Mouse (Mus musculus) bone marrow, adult 2 months (tissue): ENCODE measurements around the gene Engase. TPM values are rescaled to one million over a fixed set of nuclear protein-coding genes. Genes with fewer than 3 reads are reported as not detected.

ENCODE experiments used
- H3K27ac ChIP-seq: fragments of 200-500 bp; 2 replicates; pipeline ENCODE4 v1.5.1; 2012; ENCODE audit warnings: low read depth, mild to moderate bottlenecking, control low read depth, inconsistent platforms, low read length; ENCODE audit not compliant: control insufficient read depth, poor library complexity, insufficient read depth
- H3K4me1 ChIP-seq: fragments of 200-500 bp; 2 replicates; pipeline ENCODE4 v1.6.1; 2011; ENCODE audit warnings: low read length; ENCODE audit not compliant: control insufficient read depth, insufficient read depth
- H3K4me3 ChIP-seq: fragments of 200-500 bp; replicated peaks from 2 replicates; pipeline ENCODE3; 2011; ENCODE audit warnings: mild to moderate bottlenecking, low read depth, low read length, control low read depth; ENCODE audit not compliant: control insufficient read depth
- CTCF ChIP-seq: fragments of 200-500 bp; IDR thresholded peaks from 2 replicates; pipeline ENCODE4 v1.5.1; 2011; ENCODE audit warnings: low read length, control low read depth; ENCODE audit not compliant: control insufficient read depth, insufficient read depth
- POLR2A ChIP-seq: fragments of 200-500 bp; IDR thresholded peaks from 2 replicates; pipeline ENCODE4 v1.6.1; 2011; ENCODE audit warnings: low read depth, mild to moderate bottlenecking, control low read depth, low read length, borderline replicate concordance; ENCODE audit not compliant: control insufficient read depth
- WGBS: fragments of 180-500 bp; shearing (Covaris S2); methylation state at CpG from one replicate; pipeline ENCODE4 v1.1.7; 2018; 5-methylcytosine and 5-hydroxymethylcytosine counted together
- polyA plus RNA-seq: library from polyadenylated mRNA; stranded (reverse); fragments of >200 nt; gene quantifications from 2 replicates; pipeline ENCODE4 v1.2.4, GENCODE M21; 2011; ENCODE audit warnings: low replicate concordance; ENCODE audit not compliant: missing spikeins, insufficient read depth, insufficient read length

Gene Engase
- polyA plus RNA-seq, 1 experiment: 15.0 TPM

- 43% methylated on average over 6 of the region's 6 CpGs for WGBS
- TF ChIP-seq POLR2A (no peak), CTCF (no peak)
- H3K4me3 ChIP-seq: no peak overlapping the region
- H3K27ac ChIP-seq: no peak overlapping the region
- H3K4me1 ChIP-seq: no peaks in the 10 kb centered on the region; the same call in 1 of the 2 replicates
Measured at GRCm38 (mm10) chr11:118502990-118503389, 26.4 kb downstream of the Engase start.

DNA sequence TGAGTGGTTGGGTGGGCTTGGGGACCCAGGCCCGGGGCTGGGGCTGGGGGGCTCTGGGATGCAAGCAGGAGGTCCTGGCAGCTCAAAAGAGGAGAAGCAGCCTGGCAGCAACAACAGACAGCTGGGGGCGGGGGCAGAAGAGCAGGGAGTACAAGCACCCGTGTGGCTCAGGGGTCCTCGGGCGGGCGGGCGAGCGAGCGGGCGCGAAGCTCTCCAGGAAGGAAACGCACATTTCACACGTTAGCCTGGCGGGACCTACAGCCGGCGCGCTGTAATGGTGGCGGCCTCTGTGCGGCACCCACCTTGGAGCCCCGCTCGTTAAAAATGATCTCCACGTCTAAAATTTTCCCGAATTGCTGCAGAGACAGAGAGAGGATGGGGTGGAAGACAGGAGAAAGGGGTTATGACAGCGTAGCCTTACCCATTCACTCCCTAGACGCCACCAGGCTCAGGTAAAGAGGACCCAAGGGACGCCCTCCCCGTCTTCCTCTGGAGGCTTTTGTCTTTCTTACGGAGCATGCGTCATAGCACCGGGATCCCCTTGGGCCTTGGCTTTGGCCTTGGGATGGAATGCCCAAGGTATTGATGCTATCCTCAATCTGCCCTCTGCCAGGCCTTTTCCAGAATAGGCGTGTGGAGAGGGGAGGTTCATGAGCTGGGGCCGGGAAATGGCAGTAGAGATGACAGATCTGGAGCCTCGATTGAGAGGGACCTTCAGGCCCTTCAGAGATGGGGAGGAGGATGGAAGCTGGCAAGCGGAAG lies 27.0 kb downstream of the Engase start:
- TF ChIP-seq CTCF (no peak), POLR2A (no peak)
- no peaks in the 10 kb centered on the region; the same call in 1 of the 2 replicates for H3K4me1 ChIP-seq
- H3K4me3 ChIP-seq: no peak overlapping the region
- no peak overlapping the region for H3K27ac ChIP-seq
- 21% methylated on average over 34 of the region's 34 CpGs for WGBS

DNA sequence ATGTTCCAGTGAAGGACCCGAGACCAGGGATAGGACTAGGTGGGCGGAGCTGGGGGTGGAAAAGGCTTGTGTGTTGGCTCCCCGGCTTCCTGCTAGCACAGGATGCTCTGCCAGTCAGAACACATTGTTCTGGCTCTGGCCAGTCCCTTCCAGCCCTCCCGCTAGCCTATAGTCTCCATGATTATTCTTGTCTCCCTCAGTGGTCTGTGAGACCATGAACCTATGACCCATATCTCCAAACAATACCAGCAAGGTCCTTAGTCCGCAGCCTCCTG lies 27.5 kb downstream of the Engase start:
- 62% methylated on average over 5 of the region's 5 CpGs for WGBS
- no peaks in the 10 kb centered on the region; the same call in 1 of the 2 replicates for H3K4me1 ChIP-seq
- no peak overlapping the region for H3K4me3 ChIP-seq
- TF ChIP-seq CTCF (no peak), POLR2A (no peak)
- H3K27ac ChIP-seq: no peak overlapping the region

DNA sequence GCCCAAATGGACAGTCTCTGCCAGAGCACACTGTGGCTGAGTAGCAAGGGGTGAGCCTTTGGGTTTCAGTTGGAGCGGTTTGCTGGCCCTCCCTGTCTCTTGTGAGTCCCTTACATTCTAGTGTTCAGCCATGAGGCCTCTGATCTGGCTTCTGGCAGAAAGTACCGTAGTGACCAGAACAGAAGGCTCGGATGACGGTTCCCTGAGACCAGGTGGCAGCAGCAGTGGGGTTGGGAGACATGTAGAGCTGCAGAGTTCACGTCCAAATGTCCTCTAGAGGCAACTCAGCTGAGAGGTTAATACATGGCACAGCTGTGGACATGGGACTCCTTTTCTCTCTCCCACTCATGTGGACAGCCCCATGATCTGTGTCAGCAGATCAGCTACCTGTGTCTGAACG lies 30.5 kb downstream of the Engase start:
- H3K4me3 ChIP-seq: no peak overlapping the region
- 76% methylated on average over 6 of the region's 6 CpGs for WGBS
- no peak overlapping the region for H3K27ac ChIP-seq
- TF ChIP-seq CTCF (no peak), POLR2A (no peak)
- no peaks in the 10 kb centered on the region; the same call in 1 of the 2 replicates for H3K4me1 ChIP-seq

GRCm38 (mm10) chr11:118507904-118508303 lies 31.3 kb downstream of the Engase start:
- Histone ChIP-seq H3K4me1 (no peaks in the 10 kb centered on the region; the same call in 1 of the 2 replicates), H3K27ac (no peak overlapping the region), H3K4me3 (no peak overlapping the region)
- WGBS: 22% methylated on average over 5 of the region's 5 CpGs
- TF ChIP-seq POLR2A (no peak), CTCF (peak; percentile 90)

DNA sequence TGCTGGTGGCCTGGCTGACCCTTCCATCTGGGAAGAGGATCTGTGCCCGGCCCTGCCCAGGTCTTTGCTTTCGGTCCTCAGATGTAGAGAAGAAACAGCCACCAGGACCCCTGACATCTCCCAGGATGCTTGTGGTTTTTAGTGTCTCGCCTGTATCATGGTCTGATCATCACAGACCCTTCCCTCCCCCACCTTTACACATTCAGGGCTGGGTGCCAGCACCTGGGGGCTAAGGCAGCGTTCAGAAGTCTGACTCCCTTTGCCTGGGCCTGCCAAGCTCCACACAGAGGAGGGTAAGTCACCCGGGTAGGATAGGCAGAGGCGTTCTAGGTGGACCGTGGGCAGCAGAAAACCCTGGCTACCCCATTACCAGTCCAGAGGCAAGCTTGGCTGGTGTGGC lies 31.7 kb downstream of the Engase start:
- 70% methylated on average over 7 of the region's 7 CpGs for whole genome bisulfite sequencing
- H3K27ac ChIP-seq: no peak overlapping the region
- no peaks in the 10 kb centered on the region; the same call in 1 of the 2 replicates for H3K4me1 ChIP-seq
- TF ChIP-seq POLR2A: no peak
- no peak for TF ChIP-seq CTCF
- H3K4me3 ChIP-seq: no peak overlapping the region

- no peak overlapping the region for H3K27ac ChIP-seq
- H3K4me1 ChIP-seq: no peaks in the 10 kb centered on the region
- 63% methylated on average over 6 of the region's 6 CpGs for WGBS
- TF ChIP-seq CTCF: no peak
- no peak overlapping the region for H3K4me3 ChIP-seq
Measured at GRCm38 (mm10) chr11:118511851-118512250, 35.2 kb downstream of the Engase start.

- H3K4me1 ChIP-seq: no peaks in the 10 kb centered on the region
- 66% methylated on average over 15 of the region's 15 CpGs for WGBS
- no peak overlapping the region for H3K27ac ChIP-seq
- TF ChIP-seq POLR2A (no peak), CTCF (no peak)
- no peak overlapping the region for H3K4me3 ChIP-seq
Measured at GRCm38 (mm10) chr11:118512257-118512910, 35.8 kb downstream of the Engase start.
